Mouse (Mus musculus) adrenal gland, postnatal 10 days (tissue): Measurements from ENCODE around the gene Zan. TPM values are rescaled to one million over a fixed set of nuclear protein-coding genes. Genes with fewer than 3 reads are reported as not detected.
A peak's percentile ranks its signal among the peaks of the same experiment; 100 is the strongest.

Experiments
- DNase-seq: peaks from one replicate; pipeline ENCODE4 v3.0.0; 2021; ENCODE audit warnings: mixed read lengths
- total RNA-seq, 2 experiments: library from RNA; stranded (reverse); gene quantifications; 2 replicates each; pipeline ENCODE4 v1.2.3; 2021

The Zan gene
- total RNA-seq, 2 experiments from 2014 or later, result 0.09 to 0.15 TPM

DNA sequence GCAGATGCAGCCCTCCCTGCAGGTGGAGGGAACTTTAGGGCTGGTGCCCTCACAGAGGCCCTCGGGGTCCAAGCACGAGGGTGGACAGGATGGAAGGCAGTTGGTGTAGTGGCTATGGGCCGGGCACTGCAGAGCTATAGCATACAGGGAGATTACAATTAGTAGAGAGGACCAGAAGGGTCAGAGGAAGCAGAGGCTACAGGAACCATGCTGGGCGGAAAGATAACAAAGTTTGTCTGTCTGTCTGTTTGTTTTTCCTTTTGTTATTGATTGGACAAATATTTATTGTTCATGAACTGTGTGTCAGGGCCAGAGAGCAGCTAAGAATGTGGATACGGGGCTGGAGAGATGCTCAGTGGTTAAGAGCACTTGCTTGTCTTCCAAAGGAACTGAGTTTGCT, 62.6 kb downstream of the Zan start:
- DNase-seq, result no peak

- no peak for DNase-seq
These were observed 65.6 kb downstream of the Zan start for GRCm38 (mm10) chr5:137411235-137411634.

GRCm38 (mm10) chr5:137410549-137410948, 66.3 kb downstream of the Zan start:
- DNase-seq, result no peak

DNA sequence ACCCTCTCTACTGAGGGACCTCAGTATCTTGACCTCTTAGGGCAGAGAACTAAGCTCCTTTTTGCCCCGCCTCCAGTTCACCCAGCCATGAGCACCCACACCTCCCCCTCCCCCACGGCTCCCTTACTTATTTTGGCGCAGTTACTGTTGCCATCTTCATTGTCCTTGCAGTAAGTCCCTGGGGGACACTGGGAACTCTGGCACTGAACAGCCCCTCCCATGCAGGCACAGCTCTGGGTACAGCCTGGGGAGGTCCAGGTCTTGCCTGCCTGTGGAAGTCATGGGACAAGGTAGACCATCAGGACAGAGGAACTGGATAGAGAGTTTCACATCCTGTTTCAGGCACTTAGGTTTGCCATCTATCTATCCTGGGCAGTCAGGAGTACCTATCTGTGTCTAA, 66.8 kb downstream of the Zan start:
- DNase-seq, result no peak

- DNase-seq, result no peak
These were observed 67.4 kb downstream of the Zan start for GRCm38 (mm10) chr5:137409451-137409850.

DNA sequence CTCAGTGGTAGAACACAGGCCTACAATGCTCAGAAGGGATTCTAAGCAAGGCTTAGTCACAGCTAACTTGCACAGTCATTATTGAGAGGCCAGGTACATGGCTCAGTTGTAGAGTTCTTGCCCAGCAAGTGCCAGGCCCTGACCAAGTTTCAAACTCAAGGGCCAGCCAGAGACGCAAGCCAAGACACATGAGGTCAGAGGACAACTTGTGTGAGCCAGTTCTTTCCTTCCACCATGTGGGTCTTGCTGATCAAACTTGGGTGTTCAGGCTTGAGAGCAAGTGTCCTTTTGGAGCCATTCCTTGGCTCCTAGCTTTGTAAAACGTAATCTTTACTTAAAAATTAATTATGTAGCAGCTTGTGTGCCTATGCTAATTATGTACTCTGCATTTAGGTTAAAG, 72.8 kb downstream of the Zan start:
- peak; percentile 35 for DNase-seq

DNA sequence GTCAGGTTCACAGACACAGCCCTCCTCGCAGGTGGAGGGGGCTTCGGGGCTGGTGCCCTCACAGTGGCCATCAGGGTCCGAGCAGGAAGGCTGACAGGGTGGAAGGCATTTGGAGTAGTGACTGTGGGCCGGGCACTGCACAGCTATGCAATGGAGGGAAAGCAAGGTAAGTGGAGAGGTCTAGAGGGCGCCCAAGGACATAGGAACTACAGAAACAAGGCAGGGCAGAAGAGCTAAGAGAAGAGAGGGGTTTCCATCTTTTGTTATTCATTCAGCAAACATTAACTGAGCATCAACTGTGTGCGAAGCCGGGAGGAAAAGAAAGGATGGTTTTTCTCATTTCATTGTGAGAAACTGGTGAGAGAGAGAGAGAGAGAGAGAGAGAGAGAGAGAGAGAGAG, 82.4 kb downstream of the Zan start:
- no peak for DNase-seq

DNA sequence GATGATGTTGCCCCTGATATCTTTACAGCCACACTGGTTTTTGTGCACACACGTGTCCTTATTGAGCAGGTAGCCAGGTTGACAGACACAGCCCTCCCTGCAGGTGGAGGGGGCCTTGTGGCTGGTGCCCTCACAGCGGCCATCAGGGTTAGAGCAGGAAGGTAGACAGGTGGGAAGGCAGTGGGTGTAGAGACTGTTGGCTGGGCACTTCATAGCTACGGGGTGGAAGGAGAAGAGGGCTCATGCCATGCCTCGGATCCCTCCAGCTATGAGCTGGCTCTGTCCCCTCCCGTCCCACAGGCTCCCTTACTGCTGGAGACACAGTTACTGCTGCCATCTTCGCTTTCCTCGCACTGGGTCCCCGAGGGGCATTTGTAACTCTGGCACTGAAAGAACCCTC, 85.2 kb downstream of the Zan start:
- no peak for DNase-seq

- DNase-seq, result no peak
These were observed 90.2 kb downstream of the Zan start for GRCm38 (mm10) chr5:137386712-137387111.

DNA sequence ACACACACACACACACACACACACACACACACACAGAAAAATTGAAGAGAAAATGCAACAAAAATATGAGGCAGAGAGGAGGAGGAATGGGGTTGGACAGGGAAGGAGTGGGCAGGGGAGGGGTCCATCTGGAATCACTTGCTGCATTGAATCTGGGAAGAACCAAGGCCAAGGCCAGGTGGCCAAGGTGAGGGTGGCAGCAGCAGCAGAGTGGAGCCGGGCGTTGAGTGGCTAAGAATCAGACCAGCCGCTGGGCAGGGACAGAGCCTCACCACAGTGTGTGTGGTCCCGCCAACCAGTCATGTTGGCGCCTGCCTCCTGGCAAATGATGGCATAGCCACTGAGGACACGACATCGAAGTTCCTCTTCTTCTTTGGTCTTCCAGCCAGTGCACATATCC, 93.4 kb downstream of the Zan start:
- DNase-seq, result no peak

DNA sequence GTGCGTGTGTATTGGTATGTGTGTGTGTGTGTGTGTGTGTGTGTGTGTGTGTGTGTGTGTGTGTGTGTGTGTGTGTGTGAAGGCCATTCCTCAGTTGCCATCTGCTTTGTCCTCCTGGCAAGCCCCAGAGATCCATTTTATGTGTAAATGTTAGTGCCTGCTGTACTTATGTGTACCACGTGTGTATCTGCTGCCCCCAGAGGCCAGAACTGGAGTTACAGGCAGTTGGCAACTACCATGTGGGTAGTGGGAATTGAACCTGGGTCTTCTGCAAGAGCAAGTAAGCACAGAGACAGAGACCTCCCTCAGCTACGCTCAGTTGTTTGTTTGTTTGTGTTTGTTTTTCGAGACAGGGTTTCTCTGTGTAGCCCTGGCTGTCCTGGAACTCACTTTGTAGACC, 95.7 kb downstream of the Zan start:
- peak; percentile 74 for DNase-seq

GRCm38 (mm10) chr5:137377603-137378002, 99.3 kb downstream of the Zan start:
- no peak for DNase-seq

DNA sequence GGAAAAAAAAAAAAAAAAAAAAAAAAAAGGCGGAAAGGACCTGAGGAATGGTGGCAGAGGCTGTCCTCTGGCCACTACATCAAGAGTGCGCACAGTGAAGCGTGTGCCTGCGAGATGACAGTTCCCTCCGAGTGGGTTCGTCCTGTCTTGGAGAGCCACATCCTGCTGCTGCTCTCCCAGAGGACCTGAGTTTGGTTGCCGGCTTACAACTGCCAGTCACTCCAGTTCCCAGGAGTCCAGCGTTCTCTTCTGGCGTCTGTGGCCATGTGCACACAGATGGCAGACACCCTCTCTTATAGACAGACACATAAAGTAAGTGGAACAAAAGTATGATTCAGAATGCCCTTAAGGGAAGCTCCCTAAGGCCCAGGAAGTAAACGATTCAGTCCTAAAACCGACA, 99.7 kb downstream of the Zan start:
- peak; percentile 46 for DNase-seq

GRCm38 (mm10) chr5:137376722-137377121, 100.1 kb downstream of the Zan start:
- no peak for DNase-seq

DNA sequence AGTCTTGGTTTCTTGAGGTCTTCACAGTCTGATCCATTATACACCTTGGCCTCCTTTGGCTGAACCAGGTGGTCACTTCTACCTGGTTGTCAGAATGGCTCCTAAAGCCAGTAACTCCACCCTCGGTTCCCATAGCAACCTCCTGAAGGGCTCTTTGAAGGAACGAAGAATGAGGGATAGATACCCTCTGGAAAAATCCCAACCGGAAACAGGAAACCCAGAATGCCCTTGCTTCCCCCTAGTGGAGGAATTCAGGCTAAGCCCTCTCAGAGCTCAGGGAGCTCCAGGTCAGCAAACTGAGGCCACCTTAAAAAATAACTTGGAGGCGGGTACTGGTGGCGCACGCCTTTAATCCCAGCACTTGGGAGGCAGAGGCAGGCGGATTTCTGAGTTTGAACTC, 100.7 kb downstream of the Zan start:
- no peak for DNase-seq

GRCm38 (mm10) chr5:137375627-137376026, 101.2 kb downstream of the Zan start:
- peak; percentile 72 for DNase-seq

- DNase-seq, result no peak
These were observed 102.3 kb downstream of the Zan start for GRCm38 (mm10) chr5:137374521-137375080.

DNA sequence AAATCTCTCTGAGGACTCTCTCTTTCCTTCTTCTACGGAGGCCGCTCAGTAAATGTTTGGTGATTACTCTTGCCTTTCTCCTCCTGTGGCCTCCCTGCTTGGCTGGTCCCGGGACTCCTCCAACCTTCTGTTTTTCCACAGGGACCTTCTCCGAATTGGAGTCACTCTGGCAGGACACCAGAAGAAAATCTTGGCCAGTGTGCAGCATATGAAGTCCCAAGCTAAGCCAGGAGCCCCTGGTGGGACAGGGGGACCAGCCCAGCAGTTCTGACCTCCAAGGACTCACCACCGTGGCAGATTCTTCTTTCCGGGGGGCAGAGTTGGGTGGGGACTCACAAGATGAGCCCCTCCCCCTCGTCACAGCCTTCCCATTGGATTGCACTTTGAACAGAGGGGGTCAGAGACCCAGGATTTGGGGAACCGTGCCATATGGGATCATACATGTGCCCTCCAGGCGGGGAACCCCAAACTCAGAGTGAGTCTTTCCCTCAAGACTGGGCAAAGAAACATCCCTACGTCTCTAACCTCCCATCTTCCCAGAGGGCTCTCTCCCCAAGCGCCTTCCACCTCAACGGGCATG, 103.4 kb downstream of the Zan start:
- no peak for DNase-seq

DNA sequence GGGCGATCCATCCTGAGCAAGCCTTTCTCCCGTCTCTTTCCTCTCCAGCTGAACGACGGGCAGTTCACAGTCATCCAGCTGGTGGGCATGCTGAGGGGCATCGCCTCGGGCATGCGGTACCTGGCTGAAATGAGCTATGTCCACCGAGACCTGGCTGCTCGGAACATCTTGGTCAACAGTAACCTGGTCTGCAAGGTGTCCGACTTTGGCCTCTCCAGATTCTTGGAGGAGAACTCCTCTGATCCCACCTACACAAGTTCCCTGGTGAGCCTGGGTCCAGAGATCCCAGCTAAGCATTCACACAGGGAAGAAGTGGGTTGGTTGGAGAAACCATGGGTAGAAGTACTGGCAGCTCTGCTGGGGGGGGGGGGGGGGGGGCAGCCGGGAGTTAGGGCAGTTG, 107.2 kb downstream of the Zan start:
- no peak for DNase-seq

DNA sequence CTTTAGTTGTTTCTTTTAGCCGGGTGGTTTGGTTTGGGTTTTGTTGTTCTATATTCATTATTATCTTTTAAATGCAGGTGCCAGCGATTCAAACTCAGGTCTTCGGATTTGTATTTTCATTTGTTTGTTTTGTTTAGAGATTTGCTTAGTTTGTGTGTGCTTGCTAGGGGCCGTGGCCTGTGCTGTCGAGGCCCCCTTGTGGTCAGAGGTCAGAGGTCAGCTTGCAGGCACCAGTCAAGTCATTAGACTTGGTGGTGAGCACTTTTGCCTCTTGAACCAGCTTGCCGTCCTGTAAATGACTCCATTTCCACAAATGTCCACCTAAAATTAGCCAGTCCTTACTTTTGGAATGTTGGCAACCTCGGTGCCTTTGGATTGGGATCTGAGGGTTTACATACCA, 118.5 kb downstream of the Zan start:
- DNase-seq, result no peak

DNA sequence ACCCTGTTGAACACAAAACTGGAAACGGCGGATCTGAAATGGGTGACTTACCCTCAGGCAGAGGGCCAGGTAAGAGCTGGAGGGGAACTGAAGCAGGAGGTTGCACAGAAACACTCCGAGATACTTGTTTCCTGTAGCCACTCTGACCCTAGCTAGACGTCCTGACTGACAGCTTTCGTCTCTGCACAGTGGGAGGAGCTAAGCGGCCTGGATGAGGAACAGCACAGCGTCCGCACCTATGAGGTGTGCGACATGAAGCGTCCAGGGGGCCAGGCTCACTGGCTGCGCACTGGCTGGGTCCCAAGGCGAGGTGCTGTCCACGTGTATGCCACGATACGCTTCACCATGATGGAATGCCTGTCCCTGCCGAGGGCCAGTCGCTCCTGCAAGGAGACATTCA, 122.8 kb downstream of the Zan start:
- no peak for DNase-seq

DNA sequence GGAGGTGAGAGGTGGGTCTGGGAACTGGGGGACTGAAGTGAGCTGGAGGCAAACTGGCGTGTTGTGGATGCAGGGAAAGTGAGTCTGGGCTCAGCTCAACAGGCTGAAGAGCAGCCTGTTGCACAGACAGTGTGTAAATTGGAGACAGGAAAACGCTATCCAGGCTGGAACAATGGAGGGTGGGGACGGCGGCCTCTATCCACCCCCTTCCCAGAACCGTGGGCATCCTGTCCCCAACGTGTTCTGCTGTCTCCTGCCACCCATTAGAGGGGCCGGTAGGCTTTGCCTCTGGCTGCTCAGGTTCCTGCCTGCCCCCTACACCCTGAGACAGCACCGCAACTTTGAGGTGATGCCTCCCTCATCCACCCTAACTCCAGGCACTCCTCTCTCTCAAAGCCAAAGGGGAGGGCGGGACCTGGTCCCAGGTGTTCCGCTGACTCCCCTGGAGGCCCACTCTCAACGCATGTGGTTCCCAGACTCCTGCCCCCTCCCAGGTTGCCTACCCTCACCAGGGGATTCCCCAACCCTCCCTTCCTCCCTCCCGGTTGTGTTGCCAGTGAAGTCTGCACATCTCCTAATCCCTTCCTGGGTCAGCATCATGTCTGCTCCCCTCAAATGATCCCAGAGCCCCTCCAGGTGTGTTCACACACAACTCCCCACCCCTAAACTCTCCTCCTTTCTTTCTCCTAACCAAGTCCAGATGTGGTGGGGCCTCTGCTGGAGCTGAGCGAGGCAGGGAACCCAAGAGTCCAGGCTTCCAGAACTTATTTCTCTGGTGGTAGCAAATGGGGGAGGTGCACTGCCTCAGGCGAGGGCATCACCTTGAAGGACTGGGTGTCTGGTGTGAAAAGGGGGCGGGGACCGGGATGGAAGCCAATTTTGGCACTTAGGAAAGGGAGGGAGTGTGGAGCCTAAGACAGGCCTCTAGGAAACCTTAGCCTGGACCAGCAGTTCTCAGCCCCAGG, 124.6 kb downstream of the Zan start:
- DNase-seq, result peak; percentile 43

DNA sequence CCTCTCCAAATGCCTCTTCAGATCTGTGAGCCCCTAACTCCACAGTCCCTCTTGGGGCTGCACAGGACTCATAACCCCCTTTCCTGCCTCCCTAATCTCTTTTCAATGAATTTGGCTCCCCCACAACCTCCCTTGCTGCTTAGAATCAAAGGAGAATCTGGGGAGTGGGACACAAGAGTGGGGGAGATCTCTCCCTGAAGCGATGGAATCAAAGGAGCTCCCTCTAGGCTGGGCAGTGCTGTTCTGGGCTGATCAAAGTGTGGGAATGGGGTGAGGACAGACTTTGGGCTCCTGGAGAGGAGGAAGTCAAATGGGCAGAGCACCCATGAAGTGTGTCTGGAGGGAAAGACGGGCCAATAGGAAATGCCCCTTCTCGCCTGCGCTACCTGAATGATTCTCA, 125.5 kb downstream of the Zan start:
- DNase-seq, result no peak

- DNase-seq, result peak; percentile 16
These were observed 125.8 kb downstream of the Zan start for GRCm38 (mm10) chr5:137351058-137351380.
